Mouse (Mus musculus): ENCODE results near the gene Nt5c2.

- TF ChIP-seq CTCF (IDR thresholded peaks at IDR 0.05; ENCODE audit: low read depth, low read length): peak; percentile 67
- no peak for TF ChIP-seq POLR2A (IDR thresholded peaks at IDR 0.05; ENCODE audit: insufficient read depth, low read length)
These were observed 117.8 kb downstream of the Nt5c2 start for GRCm38 (mm10) chr19:46897135-46897534.

Measured in ES-Bruce4 (cell line).